Mouse (Mus musculus) erythroblast, adult 5-6 weeks (primary cell): Measurements from ENCODE around the gene Tgm2. TPM values are rescaled to one million over a fixed set of nuclear protein-coding genes. Genes with fewer than 3 reads are reported as not detected.

Experiments used
- ATAC-seq: replicated peaks from 2 replicates; pipeline ENCODE4 v1.8.0; 2016; ENCODE audit warnings: moderate number of reproducible peaks, mild to moderate bottlenecking, moderate TSS enrichment, inconsistent platforms; ENCODE audit not compliant: poor library complexity, low FRiP score, severe bottlenecking
- total RNA-seq, 2 experiments: library from RNA; stranded (forward) in 1 of 2; stranded (reverse) in 1 of 2; fragments of 150-400 nt in 1 of 2; fragments of 200-764, 138-1000 nt in 1 of 2; gene quantifications; 2 replicates each; pipeline versions ENCODE4 v1.2.3 to v1.2.4; 2015 to 2017; ENCODE audit warnings: low replicate concordance in 2 of 2

Gene Tgm2
- 2.1 and 3.8 TPM in 2 replicates for total RNA-seq (2015; ENCODE audit: low replicate concordance)
- 6.6 and 9.6 TPM in 2 replicates for total RNA-seq (2017; ENCODE audit: low replicate concordance)

DNA sequence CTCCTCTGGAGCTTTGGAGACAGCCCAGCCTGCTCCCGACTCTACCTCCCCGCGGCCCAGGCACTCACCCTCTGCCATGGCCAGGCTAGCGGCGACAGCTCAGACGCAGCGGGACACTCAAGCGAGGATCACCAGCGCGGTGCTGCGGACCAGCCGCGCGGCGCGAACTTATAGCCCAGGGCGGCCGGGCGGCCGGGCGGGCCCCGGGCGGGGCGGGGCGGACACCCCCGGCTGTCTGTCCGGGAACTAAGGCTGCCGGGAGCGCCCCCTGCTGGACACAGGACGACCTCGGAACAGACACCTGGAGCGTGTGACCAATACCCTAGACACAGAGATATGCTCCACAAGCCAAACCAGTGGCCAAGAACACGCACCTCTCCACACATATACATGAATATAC, at the start of gene Tgm2:
TSS of gene Tgm2 (minus strand) at position 214 of the 400 bp plus-strand sequence.
- peak; percentile 59 for ATAC-seq

DNA sequence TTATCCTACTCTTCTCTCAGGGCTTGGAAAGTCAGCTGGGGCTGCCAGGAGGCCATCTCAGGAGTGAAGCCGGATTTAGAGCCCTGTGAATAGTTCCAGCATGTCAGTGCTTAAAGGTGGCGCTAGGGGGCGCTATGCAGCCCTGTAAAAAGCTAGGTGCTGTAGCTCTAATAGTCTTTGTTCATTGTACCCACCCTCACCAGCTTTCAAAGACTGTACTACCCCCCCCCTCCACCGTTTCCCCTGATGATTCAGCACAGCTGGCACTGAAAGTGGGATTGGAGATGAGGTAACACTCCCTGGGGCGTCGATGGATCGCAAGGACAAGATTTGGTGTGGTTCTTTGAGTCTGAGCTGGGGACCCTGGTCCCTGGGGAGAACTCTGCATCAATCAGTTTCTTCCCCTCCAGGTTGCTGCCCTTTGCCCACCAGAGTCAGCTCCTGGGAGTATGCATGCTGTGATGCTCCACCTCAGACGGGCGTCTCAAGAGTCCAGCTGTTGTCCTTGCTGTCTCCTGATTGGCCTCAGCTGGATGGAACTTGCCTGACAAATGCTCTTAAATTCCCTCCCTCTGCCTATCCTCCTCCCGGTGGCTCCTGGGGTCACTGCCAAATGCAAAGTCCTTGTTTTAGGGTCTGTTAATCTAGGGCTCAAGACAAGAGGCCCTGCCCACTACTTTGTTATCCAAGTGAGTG, 48.9 kb upstream of the Tgm2 start:
- 0 out of 2 replicates have a peak, but pooled peaks have one; percentile 44 for ATAC-seq

DNA sequence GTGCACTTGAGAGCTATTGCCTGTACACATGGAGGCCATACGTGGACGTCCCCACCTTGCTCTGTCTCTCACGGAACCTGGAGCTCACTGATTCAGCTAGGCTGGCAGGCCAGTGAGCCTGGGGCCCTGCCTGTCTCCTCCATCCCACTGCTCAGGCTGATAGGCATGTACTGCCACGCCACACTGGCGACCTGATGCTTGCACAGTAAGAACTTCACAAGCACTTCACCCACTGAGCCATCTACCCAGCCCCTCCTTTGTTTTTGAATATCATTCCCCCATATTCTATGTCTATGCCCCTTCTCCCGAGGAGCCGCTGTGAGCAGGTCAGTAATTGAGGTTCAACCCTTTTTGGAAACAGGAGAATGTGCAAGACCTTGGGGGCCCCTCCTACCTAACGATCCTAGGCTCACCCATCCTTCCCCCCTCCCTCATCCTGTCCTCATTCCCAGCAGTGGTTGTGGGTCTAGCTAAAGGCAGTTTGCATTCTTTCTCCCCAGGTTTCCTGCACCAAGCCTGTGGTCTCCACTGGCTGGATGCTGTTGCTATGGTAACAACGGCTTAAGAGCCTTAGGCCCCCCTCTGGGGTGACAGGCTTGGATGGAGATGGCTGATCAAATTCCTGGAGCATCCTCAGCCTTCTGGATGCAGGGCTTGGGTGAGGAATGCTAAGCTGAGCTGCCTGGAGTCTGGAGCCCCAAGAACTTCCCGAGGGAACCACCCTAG, 47.5 kb upstream of the Tgm2 start:
- no peak for ATAC-seq

DNA sequence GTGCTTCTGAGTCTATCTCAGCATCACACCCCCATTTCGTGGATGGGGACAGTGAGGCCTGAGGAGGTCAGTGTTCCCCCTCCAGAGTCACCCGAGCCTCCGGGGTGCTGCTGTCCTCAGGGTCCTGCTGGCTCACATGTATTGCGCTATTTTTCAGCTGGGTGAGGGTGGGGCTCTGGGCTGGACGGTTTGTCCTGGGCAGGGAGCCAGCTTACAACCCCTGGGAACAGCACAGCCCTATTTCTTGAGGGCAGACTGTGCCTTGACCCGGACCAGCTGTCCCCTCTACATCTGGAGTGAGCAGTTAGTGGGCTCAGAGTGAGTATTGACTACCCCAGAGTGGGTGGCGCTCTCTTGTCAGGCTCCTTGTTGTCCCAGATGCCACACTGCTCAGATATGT, 44.9 kb upstream of the Tgm2 start:
- ATAC-seq, result no peak

DNA sequence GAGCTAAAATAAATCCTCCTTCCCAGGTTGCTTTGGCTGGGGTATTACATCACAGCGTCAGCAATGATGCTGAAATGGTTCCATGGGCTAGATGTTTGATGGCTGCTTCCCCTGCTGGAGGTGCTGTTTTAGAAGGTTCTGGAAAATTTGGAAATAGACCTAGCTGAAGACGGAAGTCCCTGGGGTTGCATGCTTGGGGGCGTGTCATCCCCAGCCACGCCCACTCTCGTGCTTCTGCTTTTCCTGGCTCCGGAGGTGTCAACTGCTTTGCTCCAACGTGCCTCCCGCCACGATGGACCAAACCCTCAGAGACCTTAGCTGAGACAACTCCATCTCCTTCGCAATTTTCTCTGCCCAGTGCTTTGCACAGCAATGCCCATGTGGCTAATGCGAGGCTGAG, 43.2 kb upstream of the Tgm2 start:
- ATAC-seq, result no peak

DNA sequence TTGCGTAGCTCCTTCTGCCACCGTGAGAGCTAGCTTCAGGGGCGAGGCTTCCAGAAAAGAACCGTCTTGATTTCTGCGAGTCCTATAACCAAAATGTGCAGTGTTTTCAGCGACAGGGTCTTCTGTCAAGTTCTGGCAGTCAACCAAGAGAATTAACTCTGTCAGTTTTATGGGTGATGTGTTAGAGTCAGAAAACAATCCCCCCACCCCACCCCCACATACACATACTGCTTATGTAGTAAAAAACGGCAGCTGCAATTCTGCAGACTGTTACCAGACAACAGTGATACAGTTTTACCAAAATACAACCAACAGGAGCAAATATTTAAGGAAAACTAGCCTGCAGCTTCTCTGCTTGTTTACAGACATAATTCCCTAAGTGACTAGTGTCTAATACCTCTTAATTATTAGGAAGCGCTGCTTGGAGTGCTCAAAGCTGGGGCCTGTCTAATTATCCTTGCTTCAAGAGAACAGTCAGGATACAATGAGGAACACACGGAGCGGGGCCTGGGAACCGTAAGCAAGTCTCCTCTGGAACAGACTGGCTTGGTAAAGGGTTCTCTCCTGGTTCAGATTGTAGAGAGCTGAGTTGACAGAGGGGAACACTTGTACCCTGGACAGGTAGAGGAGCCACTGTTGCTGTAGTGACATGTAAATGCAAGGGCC, 40.1 kb upstream of the Tgm2 start:
- no peak for ATAC-seq

DNA sequence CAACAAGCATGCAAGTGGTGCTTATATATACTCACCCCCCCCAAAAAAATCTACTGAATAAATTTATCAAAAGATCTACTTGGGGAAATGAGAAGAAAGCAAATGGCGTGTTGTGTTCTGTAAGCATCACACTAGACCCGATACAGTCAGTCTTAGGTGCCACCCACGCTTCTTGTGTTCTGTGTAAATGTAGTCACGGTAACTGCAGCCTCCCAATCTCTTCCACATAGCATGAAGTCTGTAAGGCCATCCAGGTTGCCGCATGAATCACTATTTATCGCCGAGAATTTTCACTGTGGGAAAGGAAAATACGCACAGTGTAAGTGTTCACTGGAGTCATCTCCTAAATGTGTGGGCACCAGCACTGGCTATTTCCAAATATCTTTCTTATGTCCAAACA, 37.0 kb upstream of the Tgm2 start:
- ATAC-seq, result no peak

DNA sequence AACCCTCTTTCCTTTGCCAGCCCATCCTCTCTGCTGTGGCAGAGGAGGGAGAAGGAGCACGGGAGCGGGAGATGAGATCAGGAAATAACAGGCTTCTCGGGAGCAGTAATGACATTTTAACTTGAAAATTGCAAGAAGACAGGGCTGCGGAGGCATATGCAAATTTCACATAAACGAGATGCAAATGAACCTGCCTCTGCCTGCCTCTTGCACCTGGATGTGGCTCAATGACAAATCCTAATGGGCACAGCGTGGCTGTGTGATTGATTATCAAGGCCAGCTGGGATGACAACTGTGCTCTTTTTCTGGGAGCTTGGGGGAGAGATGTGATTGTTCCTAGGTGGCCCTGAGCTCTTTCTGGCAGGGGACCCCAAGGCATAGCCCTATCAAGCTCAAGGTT, 35.7 kb upstream of the Tgm2 start:
- no peak for ATAC-seq

DNA sequence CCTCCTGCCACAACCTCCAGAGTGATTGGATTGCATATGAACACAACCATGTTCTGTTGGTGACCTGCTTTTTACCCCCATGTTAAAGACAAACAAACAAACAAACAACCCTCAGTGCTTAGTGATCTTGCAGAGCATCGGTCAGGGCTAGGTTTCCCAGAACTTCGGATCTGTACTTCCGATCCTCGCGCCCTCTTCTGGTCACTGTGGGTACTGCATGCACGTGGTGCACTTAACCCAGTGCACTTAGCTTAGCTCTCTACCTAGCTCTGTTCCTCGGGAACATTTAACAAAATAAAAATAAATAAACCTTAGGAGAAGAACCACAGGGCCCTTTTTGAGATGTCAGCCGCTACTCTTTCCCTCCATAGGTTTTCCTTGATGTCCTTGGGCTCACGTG, 34.6 kb upstream of the Tgm2 start:
- ATAC-seq, result peak; percentile 72; the same call in 1 of the 2 replicates

DNA sequence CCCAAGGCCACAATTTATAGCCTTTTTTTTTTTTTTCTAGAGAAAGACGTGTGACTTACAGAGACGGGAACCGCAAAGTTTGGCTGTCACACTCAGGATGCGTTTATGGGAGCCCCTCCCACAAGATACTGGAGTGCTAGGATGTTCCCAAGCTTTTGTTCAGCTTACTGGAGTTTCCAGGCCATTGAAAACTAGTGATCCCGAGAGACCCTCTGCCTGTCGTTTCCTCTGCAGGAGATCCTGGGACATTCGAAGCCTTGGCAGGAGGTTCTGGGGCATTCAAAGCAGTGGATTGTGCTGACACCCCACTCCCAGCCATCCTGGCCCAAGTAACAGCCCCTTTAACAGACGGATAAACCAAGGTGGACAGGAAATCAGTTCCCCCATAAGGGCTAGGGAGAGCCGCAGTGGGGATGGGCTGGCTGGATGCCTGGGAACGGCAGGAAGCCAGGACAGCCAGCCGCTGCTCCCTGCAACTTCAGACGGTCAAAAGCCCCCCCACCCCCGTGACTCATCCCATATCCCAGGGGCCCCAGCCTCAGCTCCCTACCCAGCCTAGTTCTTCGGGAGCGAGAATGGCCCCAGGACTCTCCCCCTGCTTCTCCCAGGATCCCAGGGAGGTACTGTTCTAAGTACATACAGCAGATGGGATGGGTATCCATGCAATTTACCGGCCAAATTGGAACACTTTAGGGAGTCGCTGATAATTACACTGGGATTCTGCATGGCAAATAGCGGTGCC, 33.3 kb upstream of the Tgm2 start:
- ATAC-seq, result no peak

DNA sequence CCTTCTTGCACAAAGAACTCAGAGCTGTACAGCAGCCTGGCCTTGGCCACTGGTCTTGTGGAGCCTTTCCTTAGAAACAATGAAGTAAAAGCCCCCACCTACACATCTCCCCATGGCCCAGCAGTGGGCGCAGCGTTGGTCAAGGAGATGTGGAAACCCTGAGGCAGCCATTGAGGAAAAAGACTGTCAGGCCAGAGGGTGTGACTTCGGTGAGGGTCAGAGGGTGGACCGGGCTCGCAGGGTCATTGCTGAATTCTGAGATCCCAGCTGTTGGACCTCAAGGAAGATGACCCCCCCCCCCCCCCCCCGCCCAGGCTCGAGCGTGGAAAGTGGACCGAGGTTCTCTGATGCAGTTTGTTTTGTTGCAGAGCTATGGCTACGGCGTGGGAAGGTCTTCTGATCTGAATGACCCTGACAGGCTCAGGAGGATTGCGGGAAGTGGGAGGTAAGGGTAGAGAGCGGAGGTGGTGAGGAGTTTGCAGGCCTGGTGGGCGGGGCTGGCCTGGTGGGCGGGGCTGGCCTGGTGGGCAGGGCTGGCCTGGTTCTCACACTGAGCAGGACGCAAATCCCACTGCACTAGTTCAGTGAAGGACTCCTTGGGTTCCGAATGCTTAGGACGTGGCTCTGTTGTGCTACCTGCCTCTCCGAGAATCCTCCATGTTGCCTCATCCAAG, 32.6 kb upstream of the Tgm2 start:
- ATAC-seq, result peak; percentile 60; the same call in 1 of the 2 replicates

DNA sequence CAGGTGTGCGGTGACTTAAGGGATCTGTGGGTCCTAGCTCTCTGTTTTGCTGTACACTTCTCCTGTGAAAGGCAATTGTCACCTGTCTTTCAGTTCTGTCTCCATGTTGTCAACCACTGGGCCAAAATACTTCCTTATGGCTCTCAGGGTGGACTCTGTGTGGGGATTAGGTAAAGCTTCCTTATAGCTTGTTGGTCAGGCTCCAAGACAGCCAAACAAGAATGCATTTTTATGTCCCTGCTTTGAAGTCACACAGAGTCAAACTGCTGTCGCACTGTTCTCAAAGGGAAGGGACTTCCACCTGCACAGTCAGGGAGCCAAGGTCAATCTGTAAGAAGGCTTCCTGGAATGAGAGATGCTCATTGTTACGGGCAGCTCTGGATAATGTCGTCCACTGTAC, 31.9 kb upstream of the Tgm2 start:
- no peak for ATAC-seq

DNA sequence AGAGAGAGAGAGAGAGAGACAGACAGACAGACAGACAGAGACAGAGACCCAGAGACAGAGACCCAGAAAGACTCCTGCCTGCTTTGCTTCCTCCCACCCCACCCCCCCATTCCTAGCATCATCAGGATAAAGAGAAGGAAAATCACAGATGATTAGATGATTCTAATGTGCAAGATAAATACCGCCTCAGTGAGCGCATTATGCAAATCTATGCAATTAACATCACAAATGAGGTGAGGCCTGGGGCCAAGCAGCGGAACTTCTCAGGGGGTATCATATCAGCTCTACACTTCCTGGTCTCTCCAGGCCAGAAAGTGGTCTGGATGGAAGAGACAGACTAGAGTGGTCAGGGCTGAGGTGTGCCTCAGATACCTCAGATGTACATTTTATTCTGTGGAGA, 31.3 kb upstream of the Tgm2 start:
- no peak for ATAC-seq

DNA sequence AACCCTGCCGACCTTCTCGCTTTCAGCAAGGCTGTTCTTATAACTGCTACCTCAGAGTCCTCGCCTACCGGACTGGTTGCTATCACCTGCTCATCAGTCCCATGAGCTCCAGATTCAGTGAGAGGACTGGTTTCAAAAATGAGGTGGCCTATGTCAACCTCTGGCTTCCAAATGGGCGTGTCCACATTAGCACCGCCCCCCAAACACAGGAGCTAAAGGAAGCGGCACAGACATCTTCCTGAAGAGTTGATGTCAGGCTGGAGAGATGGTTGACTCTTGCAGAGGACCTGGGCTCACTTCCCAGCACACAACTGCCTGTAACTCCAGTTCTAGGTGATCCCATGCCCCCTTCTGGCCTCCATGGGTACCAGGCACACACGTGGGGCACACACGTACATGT, 30.5 kb upstream of the Tgm2 start:
- no peak for ATAC-seq

DNA sequence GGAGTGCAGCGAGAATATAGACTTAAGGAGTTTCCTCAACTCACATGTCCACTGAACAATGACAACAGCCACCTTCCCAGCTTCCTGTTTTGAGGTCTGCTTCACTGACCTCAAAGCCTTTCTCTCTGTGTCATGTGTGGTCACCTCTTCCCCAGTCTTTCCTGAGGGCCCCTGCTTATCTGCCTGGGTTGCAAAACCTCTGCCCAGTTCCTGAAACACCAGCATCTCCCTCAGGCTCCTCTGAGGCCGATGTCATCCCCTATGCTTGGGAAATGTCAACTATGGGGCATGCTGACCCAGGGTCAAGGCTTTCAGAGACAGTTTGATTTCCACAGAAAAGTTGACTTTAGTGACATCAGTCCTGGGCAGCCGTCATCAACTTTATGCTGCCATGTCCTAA, 29.2 kb upstream of the Tgm2 start:
- ATAC-seq, result no peak

DNA sequence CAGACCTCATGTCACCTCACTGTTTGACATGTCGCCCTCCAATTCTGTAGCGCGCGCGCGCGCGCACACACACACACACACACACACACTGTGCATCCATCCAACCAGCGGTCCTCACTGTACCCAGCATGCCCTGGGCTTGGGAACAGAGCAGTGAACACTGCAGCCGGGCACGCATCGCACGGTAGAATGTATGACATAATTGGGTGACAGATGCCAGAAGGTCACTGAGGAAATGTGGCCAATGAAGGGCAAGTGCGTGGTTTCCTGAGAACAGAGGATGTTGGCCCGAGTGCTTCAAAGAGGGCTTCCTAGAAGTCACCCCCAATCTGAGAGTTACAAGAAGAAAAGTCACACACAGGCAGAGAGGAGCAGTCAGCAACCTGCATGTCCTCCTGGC, 28.7 kb upstream of the Tgm2 start:
- ATAC-seq, result no peak

DNA sequence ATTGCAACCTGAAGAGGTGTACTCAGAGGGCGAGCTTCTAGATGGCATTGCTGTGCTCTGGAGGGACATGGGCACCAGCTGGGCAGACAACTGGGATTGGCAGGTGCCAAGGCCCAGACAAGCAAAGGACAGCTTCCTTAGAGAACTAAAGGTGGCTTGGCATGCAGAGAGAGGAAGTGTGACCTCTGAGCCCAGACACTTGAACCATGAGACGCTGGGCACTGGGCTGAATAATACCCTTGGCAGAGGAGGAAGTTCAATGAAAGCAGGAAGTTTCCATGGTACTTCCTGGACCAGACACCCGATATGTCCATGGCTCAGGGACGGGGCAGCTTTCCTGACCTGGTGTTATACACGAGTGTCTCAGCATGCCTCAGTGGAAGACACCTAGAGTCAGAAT, 28.2 kb upstream of the Tgm2 start:
- no peak for ATAC-seq

DNA sequence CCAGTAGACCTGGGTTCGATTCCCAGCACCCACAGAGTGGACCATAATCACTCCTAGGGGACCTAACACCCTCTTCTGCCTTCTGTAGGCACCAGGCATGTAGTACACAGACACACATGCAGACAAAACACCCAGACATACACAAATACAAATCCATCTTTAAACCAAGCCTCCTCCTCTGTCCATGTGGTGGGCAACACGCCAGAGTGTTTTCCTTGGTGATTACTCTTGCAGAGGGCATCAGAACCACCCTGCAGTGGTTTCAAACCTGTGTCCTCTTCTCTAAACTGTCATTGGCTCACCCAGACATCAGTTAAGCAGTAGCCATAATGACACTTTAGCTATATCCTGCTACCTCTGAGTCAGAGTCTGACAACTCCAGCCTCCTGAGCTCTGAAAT, 24.2 kb upstream of the Tgm2 start:
- ATAC-seq, result no peak

DNA sequence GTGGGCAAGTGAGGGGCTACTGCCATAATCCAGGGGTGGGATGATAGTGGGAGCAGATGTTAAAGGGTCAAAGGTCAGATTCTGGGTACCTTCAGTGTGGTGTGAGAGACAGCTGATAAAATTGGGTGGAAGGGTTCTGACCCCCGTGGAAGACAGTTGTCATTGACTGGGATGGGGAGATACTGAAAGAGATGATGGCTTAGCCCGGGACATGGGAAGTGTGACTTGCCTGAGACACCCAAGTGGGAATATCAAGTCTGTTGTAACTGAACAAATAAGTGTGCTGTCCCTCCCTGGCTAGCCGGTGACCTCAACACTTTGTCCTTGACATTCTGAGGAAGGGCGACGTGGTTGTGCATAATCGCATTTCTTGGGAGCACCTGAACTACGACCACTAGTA, 23.5 kb upstream of the Tgm2 start:
- no peak for ATAC-seq

DNA sequence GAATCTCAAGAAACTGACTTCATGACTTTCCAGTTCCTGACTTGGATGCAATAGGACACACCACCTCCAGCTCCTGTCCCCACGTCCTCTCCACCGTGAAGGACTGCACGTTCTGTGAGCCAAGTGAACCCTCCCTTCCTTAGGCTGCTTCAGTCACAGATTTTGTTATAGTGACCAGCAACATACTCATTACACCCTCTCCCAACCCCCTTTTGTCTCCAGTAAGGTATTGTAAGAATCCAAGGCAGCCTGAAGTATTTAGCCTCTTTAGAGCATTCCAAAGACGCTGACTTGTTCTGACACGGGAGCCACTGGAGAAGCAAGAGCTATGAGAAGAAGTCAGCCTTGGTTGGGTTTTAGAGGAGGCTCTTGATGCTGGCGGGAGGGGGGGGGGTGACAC, 23.1 kb upstream of the Tgm2 start:
- ATAC-seq, result no peak
